Comparison of ENCODE assay signal across 12 mouse cellular contexts in genomic region chr2:20883288-20883687, GRCm38 (mm10).
A peak's percentile ranks its signal among the peaks of the same experiment; 100 is the strongest.
DNase-seq lines count a peak whose midpoint lies in the region; ATAC-seq lines count a peak whose summit lies in the region.
"Had no signal": no experiment of that assay in that cellular context is flagged by ENCODE, and none has a peak within 500 bp of the region (broad histone marks: within the 10 kb centered on the region; RNA-seq: fewer than 3 reads in every experiment).

No protein-coding gene starts in this region.

- ATAC-seq in frontal cortex, adult (ENCODE audit: low TSS enrichment): peak; percentile 69

- DNase-seq in frontal cortex, postnatal 10 days (ENCODE audit: low spot score in 2 of 2): no peak
- DNase-seq in layer of hippocampus, adult 18-20 months (ENCODE audit: low spot score in 2 of 2): peak; percentile 50 to 65
- no peak for DNase-seq in layer of hippocampus, adult 9-10 months (ENCODE audit: low spot score)
- DNase-seq in Muller cell, postnatal 12 days (ENCODE audit: inconsistent ontology term): peak; percentile 75
- DNase-seq in brain, adult 2 months (ENCODE audit: low read depth, low spot score): peak; percentile 72
- no peak for DNase-seq in thymus, postnatal 36 days
- DNase-seq: cerebellum, adult 11 months; kidney, adult 18-20 months; kidney, postnatal 10 days; lung, adult 2 months; thymus, adult 18-20 months had no signal

Comparison
In these comparisons a context has a peak if more than half of its experiments do, and no peak if none do; other contexts are left out.
1. DNase-seq: peak in layer of hippocampus, adult 18-20 months (2 of 2), Muller cell, postnatal 12 days (single experiment) and brain, adult 2 months (single experiment); none in frontal cortex, postnatal 10 days (0 of 2), layer of hippocampus, adult 9-10 months (single experiment) and thymus, postnatal 36 days (0 of 2).